27 mouse cellular contexts compared by ENCODE assay signal in the genomic region with DNA sequence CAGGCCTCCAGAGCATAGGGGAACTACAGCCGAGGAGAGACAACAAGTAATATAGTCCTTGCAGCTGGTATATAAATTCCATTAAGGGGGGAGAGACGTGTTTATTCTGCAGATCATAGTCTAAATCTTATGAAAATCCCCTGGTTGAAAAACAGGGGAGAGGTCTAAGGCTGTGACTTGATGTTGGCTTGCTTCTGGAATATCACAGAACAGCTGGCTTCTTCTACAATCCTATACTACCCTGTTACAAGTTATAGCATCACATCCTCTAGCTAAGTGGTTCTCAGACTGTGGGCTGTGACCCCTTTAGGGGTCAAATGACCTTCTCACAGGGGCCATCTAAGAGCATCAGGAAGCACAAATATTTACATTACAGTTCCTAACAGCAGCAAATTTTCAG.
"Had no signal": no experiment of that assay in that cellular context is flagged by ENCODE, and none has a peak within 500 bp of the region (broad histone marks: within the 10 kb centered on the region; RNA-seq: fewer than 3 reads in every experiment).

No protein-coding gene starts in this region.

- H3K36me3 ChIP-seq: embryonic facial prominence, embryonic 10.5 days; embryonic facial prominence, embryonic 12.5 days; embryonic facial prominence, embryonic 15.5 days; forebrain, embryonic 10.5 days; forebrain, embryonic 12.5 days; forebrain, embryonic 15.5 days had no signal

- H3K27me3 ChIP-seq: embryonic facial prominence, embryonic 12.5 days; embryonic facial prominence, embryonic 13.5 days; embryonic facial prominence, embryonic 15.5 days; forebrain, embryonic 12.5 days; forebrain, embryonic 13.5 days; forebrain, embryonic 15.5 days had no signal

- ATAC-seq: forebrain, embryonic 13.5 days; forebrain, embryonic 14.5 days; forebrain, embryonic 15.5 days; forebrain, embryonic 16.5 days; forebrain, postnatal 0 days had no signal

- DNase-seq: cerebellum, adult 2 months; cerebellum, adult 8-10 months; cerebellum, adult 9-10 months; cerebellum, adult 9-11 months; cerebellum, postnatal 10 days; cerebellum, postnatal 14 days; cerebellum, postnatal 25 days; cerebellum, postnatal 36 days; embryo, embryonic 11 days; forebrain, postnatal 0 days; gastrocnemius, adult 2 months; gastrocnemius, postnatal 10 days; gastrocnemius, postnatal 14 days; gastrocnemius, postnatal 25 days; gastrocnemius, postnatal 36 days; heart, adult 18-20 months had no signal

- H3K9me3 ChIP-seq: embryonic facial prominence, embryonic 10.5 days; embryonic facial prominence, embryonic 12.5 days; embryonic facial prominence, embryonic 13.5 days; embryonic facial prominence, embryonic 15.5 days; forebrain, embryonic 10.5 days; forebrain, embryonic 12.5 days; forebrain, embryonic 13.5 days; forebrain, embryonic 15.5 days had no signal

- H3K4me2 ChIP-seq: embryonic facial prominence, embryonic 12.5 days; embryonic facial prominence, embryonic 13.5 days; embryonic facial prominence, embryonic 15.5 days; forebrain, embryonic 12.5 days; forebrain, embryonic 13.5 days; forebrain, embryonic 15.5 days had no signal

- H3K4me3 ChIP-seq: embryonic facial prominence, embryonic 10.5 days; embryonic facial prominence, embryonic 12.5 days; embryonic facial prominence, embryonic 13.5 days; embryonic facial prominence, embryonic 15.5 days; erythroblast, embryonic 14.5 days; forebrain, embryonic 10.5 days; forebrain, embryonic 12.5 days; forebrain, embryonic 13.5 days; forebrain, embryonic 15.5 days; gastrocnemius, adult 2 months had no signal

- H3K27ac ChIP-seq: embryonic facial prominence, embryonic 10.5 days; embryonic facial prominence, embryonic 12.5 days; embryonic facial prominence, embryonic 13.5 days; embryonic facial prominence, embryonic 15.5 days; forebrain, embryonic 10.5 days; forebrain, embryonic 12.5 days; forebrain, embryonic 13.5 days; forebrain, embryonic 15.5 days; gastrocnemius, adult 2 months had no signal

- H3K9ac ChIP-seq: embryonic facial prominence, embryonic 12.5 days; embryonic facial prominence, embryonic 13.5 days; embryonic facial prominence, embryonic 15.5 days; forebrain, embryonic 12.5 days; forebrain, embryonic 13.5 days; forebrain, embryonic 15.5 days; forebrain, postnatal 0 days had no signal

- H3K4me1 ChIP-seq: forebrain, embryonic 12.5 days had no signal
